Mouse (Mus musculus) urinary bladder, postnatal 10 days (tissue): ENCODE measurements around the gene Ppp4c.
A peak's percentile ranks its signal among the peaks of the same experiment; 100 is the strongest.

Experiments used
- DNase-seq: peaks from one replicate; pipeline ENCODE4 v3.0.0; 2022; ENCODE audit warnings: low spot score

Ppp4c gene

DNA sequence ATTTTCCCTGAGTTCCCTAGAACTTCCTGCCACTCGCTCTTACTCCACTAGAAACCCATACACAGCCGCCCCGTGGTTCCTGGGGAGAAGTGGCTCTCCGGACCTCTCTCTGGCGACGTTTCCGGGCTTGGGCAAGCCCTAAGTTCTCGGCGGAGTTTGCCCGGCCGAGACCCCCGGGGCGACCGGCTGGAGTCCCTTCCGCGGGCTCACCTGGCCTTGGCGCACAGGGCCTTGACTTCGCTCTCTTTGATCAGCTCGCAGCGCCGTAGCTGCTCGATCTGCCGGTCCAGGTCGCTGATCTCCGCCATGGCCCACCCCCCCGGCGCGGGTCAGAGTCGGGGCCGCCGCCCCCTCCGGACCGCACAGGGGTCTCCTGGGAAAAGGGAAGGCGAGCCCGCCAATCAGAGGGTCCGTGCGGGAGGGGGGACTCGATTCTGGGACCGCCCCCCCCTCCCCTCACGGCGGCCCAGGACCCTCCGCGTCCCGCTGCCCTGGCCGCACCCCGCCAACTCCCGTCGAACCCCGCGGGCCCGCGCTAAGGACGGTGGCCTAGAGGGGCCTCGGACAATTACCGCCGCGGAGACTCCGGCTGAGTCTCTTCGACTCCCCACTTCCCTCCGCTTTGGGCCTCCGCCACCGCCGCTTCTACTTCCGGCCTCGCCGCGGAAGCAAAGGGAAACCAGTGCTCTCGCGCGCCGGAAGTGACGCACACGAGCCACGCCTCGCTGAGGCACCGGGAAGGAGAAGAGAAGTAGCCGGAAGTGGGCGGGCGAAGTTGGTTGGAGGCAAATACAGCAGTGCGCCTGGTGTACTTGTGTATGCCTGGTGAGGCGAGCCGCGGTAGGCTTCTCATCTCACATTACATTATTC is at the start of gene Ppp4c:
TSS of gene Ppp4c (minus strand) at position 646 of the 870 bp plus-strand sequence.
- DNase-seq: peak; percentile 93

- DNase-seq: no peak
Observed at GRCm38 (mm10) chr7:126833294-126833693, 41.0 kb upstream of the Ppp4c start.

DNA sequence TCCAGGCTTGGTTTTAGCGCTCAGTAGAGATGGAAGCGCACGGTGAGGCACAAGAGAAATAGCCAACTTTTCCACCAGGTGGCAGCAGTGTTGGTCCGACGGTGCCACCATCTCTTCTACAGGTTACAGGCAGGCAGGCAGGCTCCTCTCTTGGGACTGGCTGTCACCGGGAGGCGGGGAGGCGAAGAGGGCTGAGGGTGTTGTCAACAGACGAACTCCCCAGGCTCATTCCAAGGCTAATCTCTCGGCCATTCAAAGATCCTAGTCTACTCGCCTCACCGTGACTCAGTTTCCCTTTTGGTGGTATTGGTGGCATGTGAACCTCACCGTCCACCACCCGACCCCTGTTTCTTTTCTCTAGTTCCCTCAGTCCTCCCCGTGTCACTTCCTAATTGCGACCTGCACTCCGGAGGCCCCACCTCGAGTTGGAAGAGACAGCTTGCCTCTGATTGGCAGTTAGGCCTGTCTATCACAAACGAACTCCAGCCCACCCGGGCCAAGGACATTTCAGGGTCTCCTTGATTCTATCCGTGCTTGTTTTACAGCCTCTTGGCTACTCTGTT is 39.8 kb upstream of the Ppp4c start:
- DNase-seq: no peak

DNA sequence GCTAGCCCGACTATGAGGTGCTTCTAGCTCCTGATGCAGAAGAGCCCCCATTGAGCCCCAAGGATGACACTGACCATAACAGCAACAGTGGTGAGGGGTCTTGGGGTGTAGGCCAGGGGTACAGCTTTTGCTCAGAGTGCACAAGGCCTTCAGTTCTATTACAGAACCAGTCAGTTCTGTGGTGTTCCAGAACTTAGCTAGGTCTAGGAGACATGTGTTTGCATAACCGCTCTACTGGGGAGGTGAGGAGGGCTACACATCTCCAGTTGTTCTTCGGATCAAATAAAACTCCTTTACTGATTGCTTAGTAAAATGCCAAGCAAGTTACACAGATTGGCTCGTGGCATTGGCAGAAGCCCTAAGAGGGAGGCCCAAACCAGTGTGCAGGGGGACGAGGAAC is 39.2 kb upstream of the Ppp4c start, which contains the start of gene 4930451I11Rik:
TSS of gene 4930451I11Rik (minus strand) at position 101 of the 400 bp plus-strand sequence.
- no peak for DNase-seq

- no peak for DNase-seq
Observed at GRCm38 (mm10) chr7:126825952-126826351, 33.7 kb upstream of the Ppp4c start.

- no peak for DNase-seq
Observed at GRCm38 (mm10) chr7:126825403-126825802, 33.1 kb upstream of the Ppp4c start.

DNA sequence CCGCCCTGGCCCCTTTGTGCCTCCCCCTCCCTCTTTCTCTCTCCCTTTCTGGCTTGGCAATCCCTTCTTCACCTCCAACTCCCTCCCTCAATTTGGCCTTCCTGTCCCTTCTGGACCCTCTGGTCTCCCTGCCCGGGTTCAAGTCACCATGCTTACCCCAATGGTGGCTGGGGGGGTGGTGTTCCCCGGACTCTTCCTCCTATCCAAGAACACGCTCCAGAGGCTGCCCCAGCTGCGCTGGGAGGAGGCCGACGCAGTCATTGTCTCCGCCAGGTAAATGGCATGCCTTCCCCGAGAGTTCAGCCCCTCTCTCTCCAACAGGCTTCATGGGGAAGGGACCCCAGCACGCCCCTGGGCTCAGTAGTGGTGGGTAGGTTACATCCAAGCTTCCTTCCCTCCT is 31.6 kb upstream of the Ppp4c start:
- no peak for DNase-seq

- no peak for DNase-seq
Observed at GRCm38 (mm10) chr7:126823202-126823711, 31.0 kb upstream of the Ppp4c start.

GRCm38 (mm10) chr7:126822741-126823140 is 30.4 kb upstream of the Ppp4c start:
- no peak for DNase-seq

DNA sequence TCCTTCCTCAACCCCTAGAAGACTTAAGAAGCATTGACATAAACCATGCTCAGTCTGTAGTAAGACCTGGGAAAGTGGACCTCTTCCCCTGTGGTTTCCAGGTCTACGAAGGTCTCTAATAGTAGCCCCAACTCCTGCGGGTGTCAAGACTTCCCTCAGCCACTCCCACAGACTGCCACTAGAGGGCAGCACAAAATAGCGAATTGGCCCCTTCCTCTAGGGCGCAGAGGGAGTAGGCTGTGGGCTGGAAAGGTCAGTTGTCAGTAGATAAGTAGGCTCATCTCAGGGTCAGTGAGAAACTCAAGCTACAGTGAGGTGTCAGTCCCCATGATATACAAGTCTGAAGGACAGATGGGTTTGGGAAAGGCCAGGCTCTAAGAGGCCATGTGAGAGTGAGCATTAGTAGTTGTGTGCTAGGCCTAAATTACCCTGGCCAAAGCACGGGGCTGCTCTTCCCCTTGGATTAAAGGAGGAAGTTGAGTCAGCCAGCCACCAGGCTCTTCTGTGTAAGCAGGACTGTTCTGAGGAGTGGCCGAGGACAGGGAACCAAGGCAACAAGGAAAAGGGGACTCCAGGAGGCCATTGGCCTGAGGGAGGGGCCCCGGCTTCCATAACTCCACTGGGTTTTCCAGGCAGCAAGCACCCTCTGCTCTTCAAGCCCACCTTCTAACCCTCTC is 29.7 kb upstream of the Ppp4c start:
- DNase-seq: no peak

DNA sequence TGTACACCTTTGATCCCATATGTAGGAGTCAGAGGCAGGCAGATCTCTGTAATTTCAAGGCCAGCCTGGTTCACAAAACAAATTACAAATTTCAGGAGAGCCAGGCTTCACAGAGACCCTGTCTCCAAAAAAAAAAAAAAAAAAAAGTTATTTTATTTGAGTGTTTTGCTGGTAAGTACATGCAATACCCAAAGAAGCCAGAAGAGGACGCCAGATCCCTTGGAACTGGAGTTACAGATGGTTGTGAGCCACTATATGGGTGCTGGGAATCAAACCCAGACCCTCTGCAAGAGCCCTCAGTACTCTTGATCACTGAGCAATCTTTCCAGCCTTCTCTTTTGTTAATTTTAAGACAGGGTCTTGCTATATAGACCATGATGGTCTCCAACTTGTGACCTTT is 26.5 kb upstream of the Ppp4c start:
- DNase-seq: no peak

- no peak for DNase-seq
Observed at GRCm38 (mm10) chr7:126817595-126817994, 25.3 kb upstream of the Ppp4c start.

GRCm38 (mm10) chr7:126816494-126816893 is 24.2 kb upstream of the Ppp4c start:
- DNase-seq: no peak

DNA sequence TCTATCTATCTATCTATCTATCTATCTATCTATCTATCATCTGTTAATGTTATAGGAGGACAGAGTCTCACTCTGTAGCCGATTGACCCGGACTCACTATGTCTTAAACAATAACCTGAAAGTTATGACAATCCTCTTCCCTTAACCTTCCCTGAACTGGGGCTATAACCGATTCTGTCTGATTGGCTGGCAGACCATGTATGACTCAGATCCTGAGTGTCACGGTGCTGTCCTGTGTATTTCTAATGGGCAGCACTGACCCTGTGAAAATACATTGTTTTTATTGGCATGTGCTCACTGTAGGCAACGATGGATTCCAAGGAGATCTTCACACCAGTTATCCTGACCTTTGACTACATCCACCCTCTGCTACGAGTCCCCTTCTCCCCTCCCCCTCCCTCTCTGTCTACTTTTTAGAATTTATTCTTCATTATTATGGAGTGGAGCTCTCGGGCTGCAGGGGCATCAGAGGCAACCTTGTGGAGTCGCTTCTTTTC is 23.5 kb upstream of the Ppp4c start:
- no peak for DNase-seq

- DNase-seq: no peak
Observed at GRCm38 (mm10) chr7:126809723-126810369, 17.6 kb upstream of the Ppp4c start.

- peak; percentile 53 for DNase-seq
Observed at GRCm38 (mm10) chr7:126808703-126809455, 16.6 kb upstream of the Ppp4c start.

- DNase-seq: no peak
Observed at GRCm38 (mm10) chr7:126807405-126807804, 15.1 kb upstream of the Ppp4c start.

DNA sequence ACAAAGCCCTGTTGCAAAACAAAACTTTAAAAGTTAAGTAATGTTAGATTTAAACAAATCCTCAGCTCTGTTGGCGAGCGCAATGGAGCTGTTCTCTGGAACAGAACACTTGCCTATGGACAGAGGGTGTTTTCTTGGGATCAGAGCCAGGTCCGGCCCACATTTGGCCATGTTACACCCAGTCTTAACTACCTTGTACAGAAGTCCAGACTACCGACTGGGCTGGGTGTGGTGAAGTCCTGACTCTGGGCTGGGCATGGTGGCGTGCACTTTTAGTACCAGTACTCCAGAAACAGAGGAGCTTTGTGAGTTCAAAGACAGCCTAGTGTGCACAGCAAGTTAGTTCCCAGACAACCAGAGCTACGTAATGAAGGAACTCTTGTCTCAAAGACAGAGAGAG is 14.7 kb upstream of the Ppp4c start:
- no peak for DNase-seq

GRCm38 (mm10) chr7:126803751-126804150 is 11.5 kb upstream of the Ppp4c start:
- no peak for DNase-seq

DNA sequence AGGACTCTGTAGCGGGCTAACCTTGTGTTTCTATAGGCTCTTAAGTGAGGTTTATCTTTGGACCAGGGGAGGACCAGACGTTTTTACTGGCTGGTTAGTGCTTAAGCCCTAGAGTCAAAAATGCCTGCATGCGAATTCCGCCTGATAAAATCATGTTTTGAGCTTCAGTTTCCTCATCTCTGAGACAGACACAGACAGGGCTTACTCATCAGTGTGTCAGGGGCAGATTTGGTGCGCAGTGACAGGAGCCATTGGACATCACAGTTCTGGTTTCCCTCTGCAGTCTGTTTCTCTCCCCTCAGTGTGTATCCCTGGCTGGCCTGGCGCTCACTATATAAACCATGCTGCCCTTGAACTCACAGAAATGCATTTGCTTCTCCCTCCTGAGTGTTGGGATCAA is 10.9 kb upstream of the Ppp4c start:
- no peak for DNase-seq
